Mouse (Mus musculus) stomach, postnatal 0 days (tissue): ENCODE results near the gene Gpatch4. TPM values are rescaled to one million over a fixed set of nuclear protein-coding genes. Genes with fewer than 3 reads are reported as not detected.

Source experiments
- ATAC-seq: fragments of 200-750 bp; cut with Nextera tagmentation; 2 replicates; pipeline ENCODE4 v1.8.0; 2017; ENCODE audit not compliant: low FRiP score, low TSS enrichment
- DNase-seq: peaks from one replicate; pipeline ENCODE4 v3.0.0-alpha.2; 2016; ENCODE audit warnings: low spot score
- H3K27ac ChIP-seq: fragments of 300-500 bp; sonication (generic); replicated peaks from 2 replicates; pipeline ENCODE4 v1.5.1; 2014; ENCODE audit warnings: mild to moderate bottlenecking, control low read depth
- H3K27me3 ChIP-seq: fragments of 300-500 bp; sonication (generic); 2 replicates; pipeline ENCODE4 v1.6.1; 2014; ENCODE audit warnings: low read length; ENCODE audit not compliant: control insufficient read depth, insufficient read depth
- H3K36me3 ChIP-seq: fragments of 300-500 bp; sonication (generic); 2 replicates; pipeline ENCODE4 v1.6.1; 2014; ENCODE audit warnings: low read length, mixed read lengths; ENCODE audit not compliant: control insufficient read depth, insufficient read depth
- H3K4me1 ChIP-seq: fragments of 300-500 bp; sonication (generic); replicated peaks from 2 replicates; pipeline ENCODE4 v1.6.1; 2014; ENCODE audit warnings: antibody characterized with exemption; ENCODE audit not compliant: control insufficient read depth, insufficient read depth
- H3K4me2 ChIP-seq: fragments of 300-500 bp; sonication (generic); replicated peaks from 2 replicates; pipeline ENCODE4 v1.6.1; 2014; ENCODE audit warnings: low read depth, mild to moderate bottlenecking, control low read depth, moderate library complexity
- H3K4me3 ChIP-seq: fragments of 300-500 bp; sonication (generic); 2 replicates; pipeline ENCODE4 v1.5.1; 2014; ENCODE audit warnings: low read depth, low read length, control low read depth
- H3K9ac ChIP-seq: fragments of 300-500 bp; sonication (generic); 2 replicates; pipeline ENCODE4 v1.6.1; 2014; ENCODE audit warnings: mild to moderate bottlenecking, low read length, control low read depth, mixed read lengths
- H3K9me3 ChIP-seq: fragments of 300-500 bp; sonication (generic); 2 replicates; pipeline ENCODE4 v1.6.1; 2016; ENCODE audit warnings: low read length; ENCODE audit not compliant: control insufficient read depth
- CTCF ChIP-seq: IDR thresholded peaks from 2 replicates; pipeline ENCODE4 v1.5.1; 2016; ENCODE audit warnings: antibody characterized with exemption, low read depth, mild to moderate bottlenecking, moderate library complexity
- EP300 ChIP-seq: optimal IDR thresholded peaks from 2 replicates; pipeline ENCODE3; 2016; ENCODE audit warnings: antibody characterized with exemption
- WGBS: fragments of 180-500 bp; shearing (Covaris S2); extraction: QIAGEN DNeasy Blood & Tissue Kit; methylation state at CpG from one replicate; pipeline ENCODE4 v1.1.7; 2014; 5-methylcytosine and 5-hydroxymethylcytosine counted together
- polyA plus RNA-seq: library from polyadenylated mRNA; unstranded; fragments of >200 nt; fragmentation: Nextera tagmentation; extraction: Ambion mirVana; gene quantifications from 2 replicates; pipeline ENCODE4 v1.2.1, GENCODE M21; 2015

Gpatch4 gene
- polyA plus RNA-seq, 1 experiment from 2014 or later, result 19.2 TPM

DNA sequence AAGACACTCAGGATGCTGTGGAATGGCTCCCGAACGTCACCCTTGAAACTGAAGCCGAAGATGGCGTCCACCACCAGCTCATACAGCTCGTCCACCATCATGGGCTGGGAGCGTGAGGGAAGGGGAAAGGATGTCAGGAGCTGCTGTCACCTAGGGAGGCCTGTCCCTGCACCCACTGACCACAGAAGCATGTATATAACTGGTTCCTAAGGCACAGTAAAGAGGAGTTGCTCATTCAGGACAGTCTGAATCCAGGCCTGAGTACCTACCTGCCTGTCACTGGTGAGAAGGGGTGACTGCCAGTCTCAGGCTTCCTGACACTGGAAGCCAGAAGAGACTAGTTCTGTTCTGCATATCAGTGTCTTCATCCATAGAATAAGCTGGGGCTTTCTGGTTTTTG, 14.1 kb downstream of the Gpatch4 start:
- Histone ChIP-seq H3K4me1 (0 out of 2 replicates have a peak, but pooled peaks cover 2% of the 10 kb centered on the region), H3K4me2 (peak overlapping the region; percentile 95; the same call in 1 of the 2 replicates), H3K27me3 (no peaks in the 10 kb centered on the region), H3K9me3 (no peaks in the 10 kb centered on the region), H3K9ac (peak overlapping the region; percentile 83; the same call in 1 of the 2 replicates), H3K4me3 (no peak overlapping the region), H3K27ac (no peak overlapping the region), H3K36me3 (peaks cover 9% of the 10 kb centered on the region)
- TF ChIP-seq CTCF, result no peak
- no peak for TF ChIP-seq EP300
- no peak for DNase-seq
- ATAC-seq, result no peak
- WGBS, result 86% methylated on average over 6 of the region's 6 CpGs

DNA sequence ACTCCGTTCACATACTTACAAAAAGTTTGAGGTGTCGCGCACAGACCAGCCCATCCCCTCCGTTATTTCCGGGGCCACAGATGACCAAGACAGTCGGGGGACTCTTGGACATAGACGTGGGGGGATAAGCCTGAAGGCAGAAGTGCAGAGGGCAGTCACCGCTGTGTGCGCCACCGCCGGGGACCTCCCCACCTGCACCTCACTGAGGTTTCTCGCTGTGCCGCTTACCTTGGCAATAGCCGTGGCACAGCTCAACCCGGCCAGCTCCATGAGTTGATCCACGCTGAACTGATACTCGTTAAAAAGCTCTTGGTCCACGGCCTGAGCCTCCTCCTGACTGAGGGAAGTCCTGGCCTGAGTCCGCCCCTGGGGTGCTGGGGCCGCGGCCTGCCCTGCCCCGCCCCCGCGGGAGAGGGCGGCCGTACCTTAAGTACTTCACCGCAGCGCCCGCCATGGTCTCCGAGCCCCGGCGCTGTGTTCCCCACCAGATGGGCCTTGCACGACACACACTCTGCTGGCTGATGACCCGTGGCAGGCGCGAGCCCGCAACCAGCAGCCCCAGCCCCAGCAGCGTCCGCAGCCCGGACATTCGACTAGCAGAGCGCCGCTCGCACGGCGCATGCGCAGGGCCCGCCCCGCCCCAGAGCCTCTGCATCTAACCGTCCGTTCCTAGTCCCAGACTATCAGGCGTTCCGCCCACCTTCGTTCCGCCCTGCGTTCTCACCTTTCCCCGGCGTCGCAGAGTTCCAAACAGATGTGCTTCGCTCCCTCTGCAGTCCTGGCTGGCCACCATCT, 15.2 kb downstream of the Gpatch4 start, which contains the start of gene Naxe:
Gene Naxe, minus strand, starts transcription at position 594 of the 795 bp plus-strand sequence.
- TF ChIP-seq EP300, result no peak
- no peak for TF ChIP-seq CTCF
- H3K36me3 ChIP-seq, result peaks cover 9% of the 10 kb centered on the region
- peak within 1 kb of the TSS; percentile 95 for H3K4me2 ChIP-seq
- WGBS, result under 1% methylated on average over 58 of the region's 60 CpGs
- peak within 1 kb of the TSS; percentile 58 for H3K27ac ChIP-seq
- no peaks in the 10 kb centered on the region for H3K9me3 ChIP-seq
- DNase-seq (peak; percentile 94), ATAC-seq (peak; percentile 96)
- no peaks in the 10 kb centered on the region for H3K27me3 ChIP-seq
- 0 out of 2 replicates have a peak, but pooled peaks cover 2% of the 10 kb centered on the region for H3K4me1 ChIP-seq
- peak within 1 kb of the TSS; percentile 88 for H3K4me3 ChIP-seq
- peak within 1 kb of the TSS; percentile 83 for H3K9ac ChIP-seq

DNA sequence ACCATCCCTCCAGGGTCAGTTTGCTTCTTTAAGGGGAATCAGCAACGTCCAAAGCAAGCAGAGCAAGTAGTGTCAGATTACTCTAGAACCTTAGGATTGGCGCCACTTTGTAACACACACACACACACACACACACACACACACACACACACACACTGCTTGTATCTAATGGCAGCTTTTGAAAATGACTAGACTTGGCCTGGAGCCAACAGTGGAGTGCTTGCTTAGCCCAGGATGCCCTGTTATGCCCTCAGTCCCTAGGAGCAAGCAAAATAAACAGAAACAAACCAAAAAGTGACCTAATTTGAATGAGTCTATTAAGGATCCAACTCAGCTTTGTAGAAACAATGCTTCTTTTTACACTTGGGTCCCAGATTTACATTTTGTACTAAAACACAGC, 25.5 kb downstream of the Gpatch4 start:
- DNase-seq (no peak), ATAC-seq (no peak)
- no peaks in the 10 kb centered on the region for H3K36me3 ChIP-seq
- H3K9me3 ChIP-seq, result no peaks in the 10 kb centered on the region
- no peak overlapping the region for H3K4me2 ChIP-seq
- H3K27me3 ChIP-seq, result no peaks in the 10 kb centered on the region
- no peak overlapping the region for H3K27ac ChIP-seq
- WGBS, result 17% methylated on average over 2 of the region's 2 CpGs
- no peak overlapping the region for H3K9ac ChIP-seq
- no peaks in the 10 kb centered on the region for H3K4me1 ChIP-seq
- H3K4me3 ChIP-seq, result no peak overlapping the region
- TF ChIP-seq EP300 (no peak), CTCF (no peak)

DNA sequence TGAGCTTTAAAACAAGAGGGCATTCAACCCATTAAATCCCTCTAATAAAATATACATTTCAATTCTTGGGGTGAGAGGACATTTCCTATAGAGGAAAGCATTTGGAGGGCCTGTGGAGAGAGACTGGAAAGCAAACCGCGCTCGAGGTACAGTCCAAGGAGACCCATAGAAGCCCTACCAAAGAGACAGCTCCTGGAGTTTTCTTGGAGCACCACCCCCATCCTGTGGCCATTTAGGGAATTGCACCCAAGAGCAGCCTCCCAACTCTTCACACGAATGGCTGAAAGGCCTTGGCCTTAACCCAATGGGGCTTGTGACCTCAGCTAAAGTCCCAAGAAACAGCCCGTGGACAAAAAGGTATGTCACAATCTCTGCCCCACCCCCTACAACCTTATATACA, 28.9 kb downstream of the Gpatch4 start:
- no peaks in the 10 kb centered on the region for H3K4me1 ChIP-seq
- DNase-seq, result peak; percentile 87
- peak; percentile 95 for TF ChIP-seq CTCF
- TF ChIP-seq EP300, result no peak
- no peaks in the 10 kb centered on the region for H3K36me3 ChIP-seq
- no peak overlapping the region for H3K4me3 ChIP-seq
- 0% methylated on average over 5 of the region's 5 CpGs for WGBS
- no peaks in the 10 kb centered on the region for H3K9me3 ChIP-seq
- no peak overlapping the region for H3K27ac ChIP-seq
- no peak overlapping the region for H3K4me2 ChIP-seq
- no peaks in the 10 kb centered on the region for H3K27me3 ChIP-seq
- ATAC-seq, result peak; percentile 79
- H3K9ac ChIP-seq, result no peak overlapping the region

DNA sequence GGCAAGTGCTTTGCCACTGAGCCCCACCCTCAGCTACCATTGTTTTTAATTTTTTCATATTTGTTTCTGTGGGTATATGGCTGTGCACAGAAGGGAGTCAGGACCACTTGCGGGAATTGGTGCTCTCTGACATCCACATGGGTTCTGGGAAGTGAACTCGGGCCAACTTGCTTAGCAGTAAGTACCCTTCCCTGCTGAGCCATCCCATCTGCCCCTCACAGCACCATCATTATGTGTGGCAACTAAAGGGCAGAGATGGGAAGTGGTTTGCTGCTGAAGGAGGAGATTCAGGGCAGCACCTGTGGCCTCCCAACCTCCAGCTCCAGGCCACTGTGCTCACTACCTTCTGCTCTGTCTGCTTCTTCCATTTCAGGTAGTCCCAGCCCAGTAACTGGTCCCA, 30.7 kb downstream of the Gpatch4 start:
- H3K4me2 ChIP-seq, result no peak overlapping the region
- no peak overlapping the region for H3K9ac ChIP-seq
- no peak for ATAC-seq
- no peaks in the 10 kb centered on the region for H3K27me3 ChIP-seq
- WGBS, result 70% methylated on average over 2 of the region's 2 CpGs
- no peak overlapping the region for H3K27ac ChIP-seq
- no peaks in the 10 kb centered on the region for H3K36me3 ChIP-seq
- TF ChIP-seq CTCF, result no peak
- no peak overlapping the region for H3K4me3 ChIP-seq
- no peaks in the 10 kb centered on the region for H3K4me1 ChIP-seq
- DNase-seq, result no peak
- H3K9me3 ChIP-seq, result no peaks in the 10 kb centered on the region

DNA sequence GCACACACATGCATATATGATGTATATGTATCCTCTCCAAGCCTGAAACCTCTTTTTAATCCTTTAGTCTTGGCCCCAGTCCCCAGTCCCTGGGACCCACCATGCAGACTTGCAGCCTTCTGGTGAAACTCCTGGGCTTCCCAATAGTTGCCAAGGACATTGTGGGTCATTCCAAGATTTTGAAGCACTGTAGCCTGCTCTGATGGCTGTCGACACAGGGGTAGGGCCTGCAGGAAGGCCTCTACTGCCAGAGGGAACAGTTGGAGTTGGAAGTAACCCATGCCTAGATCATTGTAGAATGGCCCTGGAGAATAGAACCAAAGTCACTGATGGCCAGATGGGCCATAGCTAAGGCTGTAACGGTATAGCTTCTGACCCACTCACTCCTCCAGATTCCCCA, 31.4 kb downstream of the Gpatch4 start:
- no peak for TF ChIP-seq EP300
- no peak for TF ChIP-seq CTCF
- Histone ChIP-seq H3K9ac (no peak overlapping the region), H3K4me3 (no peak overlapping the region), H3K9me3 (no peaks in the 10 kb centered on the region), H3K4me2 (no peak overlapping the region), H3K36me3 (no peaks in the 10 kb centered on the region), H3K27ac (no peak overlapping the region), H3K4me1 (no peaks in the 10 kb centered on the region), H3K27me3 (no peaks in the 10 kb centered on the region)
- DNase-seq, result no peak
- 64% methylated on average over 2 of the region's 2 CpGs for WGBS
- ATAC-seq, result no peak
